Mouse (Mus musculus) heart, adult 2 months (tissue): ENCODE data around the gene Mdm1.

Experiments used
- CTCF ChIP-seq: fragments of 200-600 bp; IDR thresholded peaks from 2 replicates; pipeline ENCODE4 v1.8.1; 2022; ENCODE audit warnings: antibody characterized with exemption, mild to moderate bottlenecking, moderate library complexity
- EP300 ChIP-seq: fragments of 200-500 bp; IDR thresholded peaks from 2 replicates; pipeline ENCODE4 v1.6.1; 2011; ENCODE audit warnings: low read depth, low read length, control low read depth; ENCODE audit not compliant: insufficient read depth
- POLR2A ChIP-seq: fragments of 200-500 bp; IDR thresholded peaks from 2 replicates; pipeline ENCODE4 v1.6.1; 2011; ENCODE audit warnings: mild to moderate bottlenecking, low read depth, low read length, control low read depth; ENCODE audit not compliant: insufficient read depth

GRCm38 (mm10) chr10:118114271-118114670, 27.3 kb upstream of the Mdm1 start:
- no peak for TF ChIP-seq CTCF
- TF ChIP-seq POLR2A: no peak
- no peak for TF ChIP-seq EP300
